Mouse (Mus musculus) heart, postnatal 14 days (tissue): ENCODE data around the gene Cldn17. TPM values are rescaled to one million over a fixed set of nuclear protein-coding genes. Genes with fewer than 3 reads are reported as not detected.
A peak's percentile ranks its signal among the peaks of the same experiment; 100 is the strongest.

Experiments used
- DNase-seq, 2 experiments: peaks; one replicate each; pipeline ENCODE4 v3.0.0; 2021 to 2022
- intact Hi-C: fragments of 180-260 bp; cut with DNase I; formaldehyde crosslinking; loops from one replicate; pipeline ENCODE4 v1.15.1; 2025
- long read RNA-seq, 2 experiments: library from polyadenylated mRNA; stranded (forward); transcript quantifications; one replicate each; pipeline ENCODE4 v2.0.0; 2021
- total RNA-seq, 2 experiments: library from RNA; stranded (reverse); gene quantifications; 2 replicates each; pipeline ENCODE4 v1.2.3; 2021

The Cldn17 gene
- not detected for total RNA-seq
- long read RNA-seq, experiment 1, result 0 reads
- long read RNA-seq, experiment 2, result 0 reads

DNA sequence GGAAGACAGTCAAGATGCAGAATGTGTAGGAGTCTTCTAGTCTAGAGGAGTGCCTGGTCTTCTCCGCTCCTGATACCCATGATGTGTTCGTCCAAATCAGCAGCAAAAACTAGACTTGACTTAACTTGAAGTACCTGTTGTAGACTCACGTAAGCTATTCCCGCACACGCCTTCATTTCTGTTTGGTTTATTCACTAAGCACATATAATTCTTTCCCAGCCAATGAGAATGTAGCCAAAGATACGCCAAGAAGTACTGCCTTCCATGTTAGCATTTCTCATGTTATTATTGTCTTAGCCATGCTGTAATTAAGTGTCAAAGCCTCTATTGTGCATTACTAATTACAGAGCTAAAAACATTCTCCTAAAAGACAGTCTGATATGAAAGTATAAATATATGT lies at the start of gene Cldn17:
Gene Cldn17, minus strand, starts transcription at position 101 of the 400 bp plus-strand sequence.
- no peak for DNase-seq
- intact Hi-C loops, result no loop called here

DNA sequence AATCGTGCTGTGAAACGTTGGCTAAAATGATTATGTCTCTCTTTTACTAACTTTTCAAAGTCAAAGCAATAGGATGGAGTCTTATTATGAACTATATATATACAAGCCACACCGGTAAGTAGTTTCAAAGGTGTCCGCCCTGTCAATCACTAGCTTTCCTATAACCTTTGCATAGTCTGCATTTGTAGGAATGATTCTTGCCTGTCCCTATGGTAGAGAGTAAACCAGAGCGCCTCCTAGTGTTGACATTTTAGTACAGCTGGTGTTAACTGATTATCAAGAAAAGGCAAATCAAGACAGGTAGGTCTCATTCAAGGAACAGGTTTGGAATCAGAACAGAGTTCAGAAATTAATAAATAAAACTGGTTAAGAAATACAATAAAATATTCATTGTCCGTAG lies 35.7 kb upstream of the Cldn17 start:
- peak in 1 of 2 experiments; percentile 8 for DNase-seq
- intact Hi-C loops, result no loop called here

DNA sequence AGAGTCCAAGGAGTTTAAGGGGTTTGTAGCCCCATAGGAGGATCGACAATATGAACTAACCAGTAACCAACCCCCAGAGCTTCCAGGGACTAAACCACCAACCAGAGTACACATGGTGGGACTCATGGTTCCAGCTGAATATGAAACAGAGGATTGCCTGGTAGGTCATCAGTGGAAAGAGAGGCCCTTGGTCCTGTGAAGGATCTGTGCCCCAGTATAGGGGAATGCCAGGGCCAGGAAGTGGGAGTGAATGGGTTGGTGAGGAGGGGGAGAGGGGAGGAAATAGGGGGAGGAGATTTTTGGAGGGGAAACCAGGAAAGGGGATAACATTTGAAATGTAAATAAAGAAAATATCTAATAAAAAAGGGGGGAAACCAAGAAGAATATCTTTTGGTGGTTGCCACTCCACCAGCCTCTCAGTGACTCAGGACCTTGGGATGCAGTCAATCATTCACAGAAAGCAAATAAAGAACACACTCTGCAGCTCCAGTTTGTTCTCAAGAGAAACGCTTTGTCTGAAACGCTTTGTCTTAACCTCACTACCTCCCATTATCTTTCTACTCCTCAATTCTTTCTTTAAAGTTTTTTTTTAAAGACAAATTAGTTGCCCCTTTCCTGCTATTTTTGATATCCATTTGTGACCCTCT lies 33.2 kb upstream of the Cldn17 start:
- DNase-seq, result no peak
- intact Hi-C loops, result no loop called here

DNA sequence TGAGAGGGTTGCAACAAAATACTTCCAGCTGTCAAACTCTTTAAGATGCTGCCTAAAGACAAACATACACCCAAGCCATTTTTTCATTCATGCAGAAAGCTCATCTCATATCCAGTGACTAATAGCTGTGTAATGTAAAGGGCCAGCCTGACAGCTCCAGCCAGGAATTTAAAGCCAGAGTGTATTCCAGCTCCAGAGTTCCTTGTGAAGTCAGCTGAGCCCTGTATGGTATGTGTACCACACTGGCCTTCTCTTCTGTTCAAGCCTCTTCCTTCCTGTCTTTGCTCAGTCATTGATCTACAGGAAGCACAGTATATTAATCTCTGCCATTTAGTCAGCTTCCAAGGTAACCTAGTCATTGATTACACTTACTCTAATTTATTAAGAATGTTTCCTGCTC lies 4.6 kb upstream of the Cldn17 start:
- no peak for DNase-seq
- intact Hi-C loops, result no loop called here

DNA sequence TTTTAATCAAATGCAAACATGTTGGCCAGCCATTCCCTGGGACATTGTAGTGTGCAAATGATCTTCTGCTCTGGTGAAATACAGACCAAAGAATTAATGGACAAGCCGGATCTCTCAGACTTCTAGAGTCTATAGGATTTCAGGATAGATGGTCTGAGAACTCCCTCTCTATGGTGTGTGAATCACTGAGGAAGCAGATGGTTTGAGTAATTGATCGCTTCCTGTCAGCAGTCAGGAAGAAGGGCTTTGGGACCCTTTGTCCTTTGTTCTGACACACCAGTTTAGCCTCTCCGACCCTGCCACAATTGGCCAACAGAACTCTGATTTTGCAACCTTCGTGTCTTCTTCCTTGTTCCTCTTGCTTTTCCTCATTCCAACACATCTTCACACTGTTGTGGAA lies 1.4 kb upstream of the Cldn17 start:
- intact Hi-C loops, result no loop called here

DNA sequence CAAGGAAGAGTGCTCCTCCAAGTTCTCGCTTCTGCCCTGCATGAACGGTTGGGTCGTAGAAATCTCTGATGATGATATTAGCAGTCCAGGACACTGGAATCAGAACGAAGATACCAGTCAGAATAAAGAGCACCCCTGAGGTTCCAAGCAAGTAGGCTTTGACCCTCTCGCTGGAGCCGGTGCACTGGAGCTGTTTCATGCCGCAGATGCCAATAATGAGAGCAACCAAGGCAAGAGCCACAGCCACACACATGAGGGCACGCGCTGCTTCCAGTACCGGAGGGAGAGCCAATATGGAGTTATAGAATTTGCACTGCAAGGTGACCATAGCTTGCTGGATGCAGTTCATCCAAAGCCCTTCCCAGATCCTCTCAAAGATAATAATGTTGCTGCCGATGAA lies 440 bp downstream of the Cldn17 start:
- DNase-seq, result no peak
- intact Hi-C loops, result no loop called here

More for the DNA sequence above, 1.4 kb upstream of the Cldn17 start:
- DNase-seq, result no peak

DNA sequence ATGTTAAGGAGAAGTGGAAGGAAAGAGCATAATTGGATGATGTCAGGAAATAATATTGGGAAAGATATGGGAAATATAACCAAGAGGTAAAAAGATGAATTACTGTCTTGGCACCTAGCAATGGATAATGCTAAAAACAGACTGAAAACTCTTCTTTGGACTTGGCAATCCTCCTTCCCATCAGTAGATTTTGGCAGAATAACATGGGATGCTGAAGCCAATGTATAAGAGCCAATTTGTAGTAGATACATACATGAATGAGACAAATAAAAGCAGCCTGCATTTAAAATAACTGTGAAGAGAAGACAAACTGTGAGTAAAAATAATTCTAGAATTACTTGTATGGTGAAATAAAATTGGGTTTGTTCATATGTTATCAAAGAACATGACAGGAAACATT lies 18.7 kb downstream of the Cldn17 start:
- no peak for DNase-seq
- intact Hi-C loops, result no loop called here

DNA sequence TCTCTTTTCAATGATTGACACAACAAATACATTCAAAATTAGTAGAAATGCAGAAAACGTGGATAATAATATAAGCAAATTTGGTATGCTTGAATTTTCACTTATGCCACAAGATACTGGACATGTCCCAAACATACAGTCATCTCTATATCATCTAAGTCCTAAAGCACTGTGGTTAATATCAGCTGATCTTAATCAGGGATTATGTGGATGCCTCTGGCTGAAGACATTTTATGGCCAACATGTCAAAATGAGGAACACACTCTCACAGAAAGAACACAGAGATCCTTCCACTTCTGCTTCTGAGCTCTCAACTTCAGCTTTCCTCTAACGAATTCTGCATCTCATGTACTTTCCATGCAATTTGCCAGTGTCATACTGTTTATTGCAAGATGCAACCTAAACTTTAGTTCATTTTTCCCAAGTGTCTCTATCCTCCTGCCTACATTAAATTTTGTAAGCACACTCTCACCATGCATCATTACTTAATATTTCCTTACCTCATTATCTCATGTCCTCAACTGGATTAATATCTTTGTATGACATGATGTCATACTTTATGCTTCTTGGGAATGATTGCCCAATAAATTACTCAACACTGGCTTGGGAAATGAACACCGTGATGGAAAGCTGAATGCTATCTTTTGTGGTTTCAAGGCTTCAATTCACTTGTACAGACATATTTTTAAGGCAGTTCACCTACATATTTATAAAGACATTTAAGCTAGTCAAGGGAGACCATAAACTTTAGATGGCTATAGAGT lies 26.6 kb downstream of the Cldn17 start:
- DNase-seq, result no peak
- intact Hi-C loops, result no loop called here

DNA sequence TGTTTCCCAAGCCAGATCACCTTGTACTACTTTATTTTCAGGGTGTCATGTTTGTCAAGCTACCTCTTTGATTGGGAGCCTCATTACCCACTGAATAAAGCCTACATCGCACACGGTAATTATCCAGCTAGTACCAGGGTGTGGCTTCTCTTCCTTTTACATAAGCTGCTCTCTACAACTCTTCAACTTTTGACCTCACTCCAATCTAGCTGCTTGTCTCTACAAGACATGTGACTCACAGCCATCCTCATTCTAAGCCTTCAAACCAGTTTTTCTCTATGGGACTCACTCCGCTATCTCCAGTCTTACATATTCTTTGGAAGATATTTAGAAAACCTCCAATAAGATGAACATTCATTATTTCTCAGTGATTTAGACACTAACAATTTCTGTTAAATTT lies 43.5 kb downstream of the Cldn17 start:
- no peak for DNase-seq
- intact Hi-C loops, result no loop called here

Other genes starting within 250 kb of the Cldn17 start
- gene Grik1, start 216.7 kb downstream of the Cldn17 start, total RNA-seq, result under 1 TPM in 1 of 2 experiments, not detected in 1; 0.10 TPM
- gene Cldn8, start 56.2 kb upstream of the Cldn17 start, total RNA-seq, result not detected
- not detected for gene Krtap24-1, start 105.3 kb upstream of the Cldn17 start, total RNA-seq
- gene 2310079G19Rik, start 120.7 kb upstream of the Cldn17 start, total RNA-seq, result not detected
- gene Krtap26-1, start 140.8 kb upstream of the Cldn17 start, total RNA-seq, result not detected
- not detected for gene Krtap27-1, start 164.7 kb upstream of the Cldn17 start, total RNA-seq
- gene 2310061N02Rik, start 201.0 kb upstream of the Cldn17 start, total RNA-seq, result not detected
- not detected for gene Krtap13-1, start 221.9 kb upstream of the Cldn17 start, total RNA-seq
- not detected for gene Krtap13, start 244.7 kb upstream of the Cldn17 start, total RNA-seq